Mouse (Mus musculus) hindbrain, postnatal 0 days (tissue): ENCODE results near the gene Pomt1. TPM values are rescaled to one million over a fixed set of nuclear protein-coding genes. Genes with fewer than 3 reads are reported as not detected.

Source experiments
- ATAC-seq: fragments of 200-750 bp; cut with Nextera tagmentation; 2 replicates; pipeline ENCODE4 v1.8.0; 2017; ENCODE audit warnings: mild to moderate bottlenecking, moderate TSS enrichment, moderate library complexity
- DNase-seq: peaks from one replicate; pipeline ENCODE4 v3.0.0-alpha.2; 2015; ENCODE audit warnings: low spot score
- H3K27ac ChIP-seq: fragments of 300-500 bp; sonication (generic); 2 replicates; pipeline ENCODE4 v1.5.1; 2014; ENCODE audit warnings: mild to moderate bottlenecking
- H3K27me3 ChIP-seq: fragments of 300-500 bp; sonication (generic); 2 replicates; pipeline ENCODE4 v1.6.1; 2014; ENCODE audit warnings: low read length, mixed read lengths; ENCODE audit not compliant: insufficient read depth
- H3K36me3 ChIP-seq: fragments of 300-500 bp; sonication (generic); 2 replicates; pipeline ENCODE4 v1.6.1; 2014; ENCODE audit warnings: low read length, mixed read lengths; ENCODE audit not compliant: insufficient read depth
- H3K4me1 ChIP-seq: fragments of 300-500 bp; sonication (generic); 2 replicates; pipeline ENCODE4 v1.6.1; 2014; ENCODE audit warnings: antibody characterized with exemption, low read length, mixed read lengths; ENCODE audit not compliant: insufficient read depth
- H3K4me2 ChIP-seq: fragments of 300-500 bp; sonication (generic); 2 replicates; pipeline ENCODE4 v1.6.1; 2014; ENCODE audit warnings: low read depth, mild to moderate bottlenecking, low read length, moderate library complexity, mixed read lengths
- H3K4me3 ChIP-seq: fragments of 300-500 bp; sonication (generic); 2 replicates; pipeline ENCODE4 v1.5.1; 2014; ENCODE audit warnings: low read length
- H3K9ac ChIP-seq: fragments of 300-500 bp; sonication (generic); replicated peaks from 2 replicates; pipeline ENCODE4 v1.6.1; 2014; ENCODE audit warnings: mild to moderate bottlenecking, low read length, moderate library complexity, mixed read lengths
- H3K9me3 ChIP-seq: fragments of 300-500 bp; sonication (generic); 2 replicates; pipeline ENCODE4 v1.6.1; 2016; ENCODE audit warnings: low read length, mixed read lengths
- CTCF ChIP-seq: IDR thresholded peaks from 2 replicates; pipeline ENCODE4 v1.5.1; 2016; ENCODE audit warnings: antibody characterized with exemption, control low read depth, low read depth
- WGBS: fragments of 180-500 bp; shearing (Covaris S2); extraction: QIAGEN DNeasy Blood & Tissue Kit; methylation state at CpG from one replicate; pipeline ENCODE4 v1.1.7; 2014; 5-methylcytosine and 5-hydroxymethylcytosine counted together
- polyA plus RNA-seq: library from polyadenylated mRNA; unstranded; fragments of >200 nt; fragmentation: Nextera tagmentation; extraction: Ambion mirVana; gene quantifications from 2 replicates; pipeline ENCODE4 v1.2.1, GENCODE M21; 2015
- total RNA-seq: library from RNA; depleted of rRNA; stranded (reverse); fragments of >200 nt; gene quantifications from 2 replicates; pipeline ENCODE4 v1.2.3, GENCODE M21; 2014

Pomt1 gene
- total and polyA plus RNA-seq, 2 experiments from 2014 or later, result 18.0 to 41.8 TPM

GRCm38 (mm10) chr2:32252658-32253057 is 16.3 kb downstream of the Pomt1 start:
- Histone ChIP-seq H3K27ac (no peak overlapping the region), H3K36me3 (peaks cover 61% of the 10 kb centered on the region; the same call in 1 of the 2 replicates), H3K4me2 (no peak overlapping the region), H3K4me1 (no peaks in the 10 kb centered on the region), H3K9me3 (no peaks in the 10 kb centered on the region), H3K4me3 (no peak overlapping the region), H3K9ac (no peak overlapping the region), H3K27me3 (no peaks in the 10 kb centered on the region)
- ATAC-seq (no peak), DNase-seq (no peak)
- no peak for TF ChIP-seq CTCF
- 94% methylated on average over 5 of the region's 5 CpGs for WGBS

DNA sequence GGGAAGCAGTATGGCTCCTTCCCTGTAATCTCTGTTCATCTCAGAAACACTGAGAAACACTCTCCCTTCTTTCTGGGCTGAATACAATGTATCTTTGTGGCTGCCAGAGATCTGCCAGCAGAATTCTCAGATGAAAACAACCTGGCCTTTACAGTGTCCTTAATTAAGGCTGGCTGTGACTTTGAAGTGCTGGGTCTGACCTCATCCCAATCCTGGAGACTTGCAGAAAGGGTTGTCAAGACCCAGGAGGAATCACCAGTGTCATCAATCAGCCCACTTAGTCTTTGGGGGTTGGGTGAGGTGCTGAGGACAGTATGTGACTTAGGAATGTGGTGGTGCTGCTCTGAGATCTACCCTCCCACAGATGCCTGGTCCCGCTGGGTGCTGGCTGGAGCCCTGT is 17.0 kb downstream of the Pomt1 start:
- no peak overlapping the region for H3K4me2 ChIP-seq
- TF ChIP-seq CTCF, result no peak
- H3K27ac ChIP-seq, result no peak overlapping the region
- H3K9me3 ChIP-seq, result no peaks in the 10 kb centered on the region
- H3K4me1 ChIP-seq, result no peaks in the 10 kb centered on the region
- peaks cover 58% of the 10 kb centered on the region; the same call in 1 of the 2 replicates for H3K36me3 ChIP-seq
- H3K4me3 ChIP-seq, result no peak overlapping the region
- no peak overlapping the region for H3K9ac ChIP-seq
- WGBS, result 94% methylated on average over 1 of the region's 1 CpGs
- DNase-seq, result no peak
- H3K27me3 ChIP-seq, result no peaks in the 10 kb centered on the region
- ATAC-seq, result no peak

DNA sequence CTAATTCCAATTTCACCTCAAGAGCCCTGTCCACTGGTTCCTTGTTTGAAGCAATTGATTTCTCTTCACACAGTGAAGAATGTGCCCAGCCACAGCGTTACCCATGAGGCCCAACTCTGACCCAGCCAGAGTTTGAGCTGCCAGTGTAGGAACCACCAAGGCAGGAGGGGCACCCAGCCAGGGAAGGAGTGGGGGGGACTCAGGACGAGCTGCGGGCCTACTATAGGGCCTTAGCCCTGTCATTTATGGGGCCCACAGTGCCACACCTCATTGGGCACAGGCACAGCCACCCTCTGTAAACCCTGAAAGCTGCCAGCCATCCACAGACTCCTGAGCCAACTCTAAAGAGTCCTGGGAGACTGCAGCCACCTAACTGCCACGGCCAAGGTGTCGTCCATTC is 18.2 kb downstream of the Pomt1 start:
- TF ChIP-seq CTCF, result no peak
- no peak for DNase-seq

DNA sequence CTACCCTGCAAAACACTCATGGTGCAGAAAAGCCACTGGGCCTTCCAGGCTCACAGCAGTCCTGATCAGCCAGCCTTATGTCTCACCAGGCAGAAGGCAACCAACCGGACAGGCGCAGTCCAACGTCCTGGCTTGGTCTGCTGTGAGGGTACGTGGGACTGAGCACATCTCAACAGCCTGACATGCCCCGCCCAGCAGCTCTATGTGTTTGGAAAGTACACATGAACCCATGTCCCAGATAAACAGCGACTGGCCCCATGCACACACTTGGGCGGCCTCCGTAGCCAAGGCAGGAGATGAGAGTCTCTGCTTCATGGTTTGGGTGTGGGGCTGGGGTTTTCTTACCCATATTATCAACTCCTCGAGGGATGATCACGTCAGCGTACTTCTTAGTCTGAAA is 19.9 kb downstream of the Pomt1 start:
- no peaks in the 10 kb centered on the region for H3K27me3 ChIP-seq
- H3K4me3 ChIP-seq, result no peak overlapping the region
- no peak overlapping the region for H3K4me2 ChIP-seq
- no peak for TF ChIP-seq CTCF
- peaks cover 6% of the 10 kb centered on the region; the same call in 1 of the 2 replicates for H3K4me1 ChIP-seq
- H3K36me3 ChIP-seq, result peaks cover 49% of the 10 kb centered on the region; the same call in 1 of the 2 replicates
- no peak overlapping the region for H3K9ac ChIP-seq
- H3K27ac ChIP-seq, result no peak overlapping the region
- 92% methylated on average over 11 of the region's 11 CpGs for WGBS
- ATAC-seq (no peak), DNase-seq (no peak)
- no peaks in the 10 kb centered on the region for H3K9me3 ChIP-seq

More for the DNA sequence above, 18.2 kb downstream of the Pomt1 start:
- Histone ChIP-seq H3K4me3 (no peak overlapping the region), H3K27me3 (no peaks in the 10 kb centered on the region), H3K27ac (no peak overlapping the region), H3K9me3 (no peaks in the 10 kb centered on the region), H3K36me3 (peaks cover 57% of the 10 kb centered on the region; the same call in 1 of the 2 replicates), H3K4me2 (no peak overlapping the region), H3K9ac (no peak overlapping the region), H3K4me1 (peaks cover 6% of the 10 kb centered on the region; the same call in 1 of the 2 replicates)
- 88% methylated on average over 5 of the region's 5 CpGs for WGBS
- ATAC-seq, result no peak

GRCm38 (mm10) chr2:32258887-32259533 is 22.6 kb downstream of the Pomt1 start:
- H3K27me3 ChIP-seq, result no peaks in the 10 kb centered on the region
- no peaks in the 10 kb centered on the region for H3K9me3 ChIP-seq
- peaks cover 23% of the 10 kb centered on the region; the same call in 1 of the 2 replicates for H3K36me3 ChIP-seq
- no peak for DNase-seq
- TF ChIP-seq CTCF, result no peak
- peak overlapping the region; percentile 90 for H3K4me3 ChIP-seq
- H3K9ac ChIP-seq, result peak overlapping the region; percentile 80
- 59% methylated on average over 6 of the region's 6 CpGs for WGBS
- H3K27ac ChIP-seq, result peak overlapping the region; percentile 74; the same call in 1 of the 2 replicates
- peak overlapping the region; percentile 72 for H3K4me2 ChIP-seq
- peaks cover 6% of the 10 kb centered on the region; the same call in 1 of the 2 replicates for H3K4me1 ChIP-seq
- no peak for ATAC-seq

DNA sequence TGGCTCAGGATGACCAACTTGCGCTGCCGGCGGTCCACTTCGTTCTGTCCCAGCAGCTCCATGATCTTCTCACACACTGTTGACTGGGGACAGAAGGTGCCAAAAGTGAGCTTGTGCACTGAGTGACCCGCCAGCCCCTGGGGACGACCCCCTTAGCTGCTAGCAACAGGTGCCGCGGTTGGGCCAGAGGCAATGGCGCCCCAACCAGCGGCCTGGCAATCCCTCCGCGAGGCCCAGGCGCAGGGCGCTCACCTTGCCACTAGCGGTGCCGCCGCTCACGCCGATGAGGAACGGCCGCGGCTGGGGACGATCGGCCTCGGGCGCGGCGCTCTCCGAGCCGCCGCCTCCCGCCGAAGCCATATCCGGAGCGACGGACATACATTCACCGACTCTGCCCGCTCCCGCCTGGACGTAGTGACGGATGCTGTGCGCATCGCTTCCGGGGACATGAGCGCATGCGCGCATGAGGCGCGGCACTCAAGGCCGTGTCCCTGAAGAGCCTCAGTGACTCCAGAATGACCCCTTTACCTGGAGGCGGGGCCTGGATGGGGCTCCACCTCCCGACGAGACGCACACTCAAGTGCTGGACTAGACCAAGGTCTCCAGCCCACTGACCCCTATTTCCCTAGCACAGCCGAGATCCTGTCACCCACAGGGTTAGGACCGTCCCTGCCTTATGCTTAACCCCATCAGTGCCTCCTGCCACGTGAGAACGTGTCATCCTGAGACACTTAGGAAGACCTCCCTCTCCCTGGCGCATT is 23.4 kb downstream of the Pomt1 start, which contains the start of gene Uck1:
TSS of gene Uck1 (minus strand) at position 503 of the 761 bp plus-strand sequence.
- Histone ChIP-seq H3K27me3 (no peaks in the 10 kb centered on the region), H3K4me2 (peak within 1 kb of the TSS; percentile 72), H3K4me1 (peaks cover 6% of the 10 kb centered on the region; the same call in 1 of the 2 replicates), H3K9me3 (no peaks in the 10 kb centered on the region), H3K27ac (peak within 1 kb of the TSS; percentile 74), H3K4me3 (peak within 1 kb of the TSS; percentile 90), H3K36me3 (peaks cover 16% of the 10 kb centered on the region; the same call in 1 of the 2 replicates), H3K9ac (peak within 1 kb of the TSS; percentile 80)
- no peak for TF ChIP-seq CTCF
- ATAC-seq, result peak; percentile 95
- DNase-seq, result peak; percentile 95
- WGBS, result 1% methylated on average over 59 of the region's 59 CpGs
